Mouse (Mus musculus): Measurements from ENCODE around the gene Sp7.
"Not testable (repeated sequence)": the region's sequence is repeated elsewhere in the genome, so short reads cannot be mapped to it uniquely, and the experiment has no call there.

Sp7 gene

DNA sequence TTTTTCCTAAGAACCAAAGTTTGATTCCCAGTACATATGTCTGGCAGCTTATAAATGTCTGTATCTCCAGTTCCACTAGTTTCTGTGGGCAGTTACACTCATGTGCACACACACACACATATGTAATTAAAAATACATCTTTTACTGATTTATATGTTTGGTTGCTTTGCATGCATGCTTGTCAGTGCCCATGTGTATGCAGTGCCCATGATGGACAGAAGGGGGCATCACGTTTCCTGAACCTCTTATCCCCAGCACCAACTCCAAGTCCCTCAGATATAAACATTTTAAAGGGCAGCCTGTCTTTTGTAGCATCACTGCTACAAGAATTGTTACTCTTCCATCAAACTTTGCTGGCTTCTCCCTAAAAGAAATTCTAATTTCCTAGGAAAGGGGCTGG lies 25.4 kb downstream of the Sp7 start:
- DNase-seq: peak; percentile 48 to 63

DNA sequence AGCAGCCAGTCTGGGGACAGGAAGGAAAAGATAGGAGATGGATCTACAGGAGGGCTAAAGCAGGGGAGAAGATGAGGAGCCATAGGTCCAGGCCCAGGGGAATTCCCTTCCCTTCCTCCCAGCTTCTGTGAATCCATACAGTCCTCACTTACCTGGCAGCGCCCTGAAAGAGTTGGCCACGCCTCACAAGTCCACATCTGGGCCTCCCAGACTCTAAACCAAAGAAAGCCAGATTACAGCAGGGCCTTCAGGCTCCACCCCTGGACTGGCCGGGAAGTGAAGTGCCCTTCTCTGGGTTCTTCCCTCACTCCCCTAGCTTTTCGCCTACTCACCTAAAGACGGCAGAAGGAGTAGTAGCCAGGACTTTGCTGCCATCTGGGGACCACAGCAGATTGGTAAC lies 27.4 kb downstream of the Sp7 start:
- no peak for DNase-seq

DNA sequence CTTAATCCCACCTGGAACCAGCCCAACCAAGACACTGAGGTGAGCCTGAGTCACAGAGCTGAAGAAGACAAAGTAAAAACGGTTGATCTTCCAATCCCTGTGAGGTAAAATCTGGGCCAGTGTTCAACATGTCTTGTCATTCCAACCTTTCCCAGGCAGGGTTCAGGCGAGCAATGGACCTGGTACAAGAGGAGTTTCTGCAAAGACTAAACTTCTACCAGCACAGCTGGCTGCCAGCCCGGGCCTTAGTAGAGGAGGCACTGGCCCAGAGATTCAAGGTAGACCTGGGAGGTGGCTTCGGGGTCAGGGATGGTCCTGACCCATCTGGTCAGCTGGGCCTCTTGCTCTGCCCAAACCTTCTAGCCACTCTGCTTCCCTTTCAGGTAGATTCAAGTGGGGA lies 30.0 kb downstream of the Sp7 start:
- no peak for DNase-seq

DNA sequence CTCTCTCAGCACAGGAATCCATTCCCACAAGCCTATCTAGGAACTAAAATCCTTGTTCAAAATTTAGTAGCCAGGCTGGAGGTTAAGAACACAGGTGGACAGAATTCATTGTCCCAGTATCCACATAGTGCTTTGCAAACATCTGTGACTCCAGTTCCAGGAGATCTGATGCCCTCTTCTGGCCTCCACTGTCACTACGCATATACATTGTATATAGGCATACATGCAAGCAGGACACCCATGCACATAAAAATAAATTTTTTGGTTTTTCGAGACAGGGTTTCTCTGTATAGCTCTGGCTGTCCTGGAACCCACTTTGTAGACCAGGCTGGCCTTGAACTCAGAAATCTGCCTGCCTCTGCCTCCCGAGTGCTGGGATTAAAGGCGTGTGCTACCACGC lies 31.1 kb downstream of the Sp7 start:
- not testable (repeated sequence) for DNase-seq

DNA sequence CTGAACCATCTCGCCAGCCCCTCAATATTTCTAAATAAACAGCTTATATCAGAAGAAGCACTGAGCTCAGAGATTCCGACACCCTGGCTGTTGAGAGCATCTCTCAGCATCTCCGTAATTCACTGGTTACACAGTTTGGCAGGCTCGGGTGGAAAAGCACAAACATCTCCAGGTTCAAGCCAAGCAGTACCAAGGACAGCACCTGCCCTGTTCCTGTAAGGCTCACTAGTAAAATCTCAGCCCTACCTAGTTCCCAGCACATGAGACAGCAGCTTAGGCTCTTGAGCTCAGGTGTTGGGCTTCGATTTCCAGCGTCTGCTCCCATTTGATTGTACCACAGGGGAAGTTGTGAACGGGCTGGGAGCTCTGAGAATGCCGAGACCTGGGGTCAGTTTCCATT lies 31.7 kb downstream of the Sp7 start:
- no peak for DNase-seq

DNA sequence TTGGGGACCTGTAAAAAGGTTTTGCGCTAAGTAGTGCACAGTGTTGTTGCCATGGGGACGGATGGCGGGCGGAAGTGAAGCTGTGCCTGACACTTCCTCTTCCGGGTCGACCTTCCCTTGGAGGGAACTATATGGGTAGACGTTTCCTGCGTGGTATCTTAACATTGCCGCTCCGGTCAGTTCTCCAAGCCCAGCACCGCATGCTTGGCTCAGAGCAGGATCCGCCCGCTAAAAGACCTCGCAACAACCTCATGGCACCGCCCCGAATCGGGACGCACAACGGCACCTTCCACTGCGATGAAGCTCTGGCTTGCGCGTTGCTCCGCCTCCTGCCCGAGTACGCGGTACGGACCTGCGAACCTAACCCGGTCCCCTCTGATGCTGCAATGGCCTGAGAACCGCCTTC lies 35.4 kb downstream of the Sp7 start, which contains the start of gene Myg1:
Gene Myg1 (plus strand): TSS at position 100 of the 406 bp plus-strand sequence.
- peak; percentile 88 to 89 for DNase-seq

DNA sequence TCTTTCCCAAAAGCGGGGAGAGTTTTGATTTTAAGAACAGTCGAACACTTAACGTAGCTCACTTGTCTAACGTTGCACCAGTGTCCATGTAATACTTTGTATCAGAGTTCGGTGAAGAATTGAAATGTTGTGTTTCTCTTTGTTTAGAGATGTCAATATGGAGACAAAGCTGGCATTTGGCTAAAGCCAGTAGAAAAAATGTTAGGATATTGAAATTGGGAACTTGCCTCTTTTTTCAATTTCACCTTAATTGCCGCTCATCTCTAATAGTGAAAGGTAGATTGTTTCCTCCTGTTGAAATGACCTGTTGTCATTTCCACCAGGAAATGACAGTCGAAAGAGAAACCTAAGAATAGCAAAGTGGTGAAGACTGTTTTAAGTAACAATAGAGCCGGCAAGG lies 40.1 kb downstream of the Sp7 start:
- no peak for DNase-seq

DNA sequence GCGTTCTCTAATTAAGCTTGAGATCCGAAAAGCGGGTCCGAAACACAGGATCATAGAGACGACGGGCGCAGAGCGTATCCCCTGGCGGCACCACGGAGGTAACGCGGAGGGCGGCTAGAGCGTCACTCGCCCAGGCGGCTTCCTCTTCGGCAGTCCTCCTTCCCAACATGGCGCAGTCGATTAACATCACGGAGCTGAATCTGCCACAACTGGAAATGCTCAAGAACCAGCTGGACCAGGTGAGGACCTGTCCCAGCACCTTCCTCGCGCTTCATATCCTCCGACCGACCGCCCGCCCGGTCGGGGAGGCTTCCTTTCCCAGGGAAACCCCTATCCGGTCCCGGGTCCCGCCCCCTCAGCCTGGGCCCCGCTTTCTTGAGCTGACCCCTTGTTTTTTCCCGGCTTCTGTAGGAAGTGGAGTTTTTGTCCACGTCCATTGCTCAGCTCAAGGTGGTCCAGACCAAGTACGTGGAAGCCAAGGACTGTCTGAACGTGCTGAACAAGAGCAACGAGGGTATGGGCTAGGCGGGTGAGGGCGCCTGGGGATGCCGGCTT lies 40.9 kb downstream of the Sp7 start, which contains the start of gene Pfdn5:
Gene Pfdn5 (plus strand): TSS at position 95 of the 555 bp plus-strand sequence.
- peak; percentile 87 to 92 for DNase-seq

DNA sequence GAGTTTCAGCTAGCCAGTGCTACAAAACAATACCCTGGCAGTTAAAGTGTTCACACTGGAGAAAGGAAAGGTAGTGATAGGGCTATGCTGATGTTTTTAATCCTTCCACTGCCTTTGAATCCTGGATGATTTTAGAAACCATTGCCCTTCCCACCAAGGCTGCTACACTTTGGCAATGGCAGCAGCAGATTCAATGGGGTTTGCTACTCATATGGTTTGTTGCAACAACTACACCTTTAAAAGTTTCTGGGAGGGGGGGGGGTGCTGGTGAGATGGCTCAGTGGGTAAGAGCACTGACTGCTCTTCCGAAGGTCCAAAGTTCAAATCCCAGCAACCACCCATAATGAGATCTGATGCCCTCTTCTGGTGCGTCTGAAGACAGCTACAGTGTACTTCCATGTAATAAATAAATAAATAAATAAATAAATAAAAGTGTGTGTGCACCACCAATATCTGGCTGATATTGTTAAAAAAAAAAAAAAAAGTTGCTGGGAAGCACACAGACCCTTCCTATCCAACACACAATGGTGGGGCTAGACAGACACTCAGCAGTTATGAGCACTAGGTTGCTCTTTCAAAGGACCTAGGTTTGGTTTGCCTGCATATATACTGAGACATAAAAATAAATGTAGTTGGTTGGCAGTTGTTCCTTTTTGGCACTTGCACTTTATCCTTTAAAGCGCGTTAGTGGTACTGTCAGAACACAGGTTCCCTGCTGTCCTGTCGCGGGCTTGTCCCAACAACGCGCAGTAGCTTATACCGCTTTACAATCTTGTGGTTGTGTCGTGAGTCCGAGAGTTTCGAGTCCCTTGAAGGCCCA lies 42.1 kb downstream of the Sp7 start:
- DNase-seq: peak in 1 of 2 experiments; percentile 24

DNA sequence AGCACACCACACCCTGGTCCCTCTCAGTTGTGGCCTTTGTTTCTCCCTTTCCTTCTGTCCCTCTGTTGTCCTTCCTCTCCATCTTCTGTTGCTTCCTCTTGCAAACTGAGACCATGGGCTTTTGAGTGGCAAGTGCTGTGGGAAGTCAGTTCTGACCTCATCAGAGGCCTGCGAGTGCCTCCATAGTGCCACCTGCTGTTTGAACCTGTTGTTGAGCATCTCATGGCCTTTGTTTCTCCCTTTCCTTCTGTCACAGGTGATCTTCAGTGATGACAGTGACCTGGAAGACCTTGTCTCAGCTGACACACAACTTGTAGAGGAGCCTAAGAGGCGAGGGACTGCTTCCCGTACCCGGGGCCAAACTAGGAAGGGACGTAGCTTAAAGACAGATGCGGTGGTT lies 50.7 kb downstream of the Sp7 start:
- peak; percentile 73 to 78 for DNase-seq

DNA sequence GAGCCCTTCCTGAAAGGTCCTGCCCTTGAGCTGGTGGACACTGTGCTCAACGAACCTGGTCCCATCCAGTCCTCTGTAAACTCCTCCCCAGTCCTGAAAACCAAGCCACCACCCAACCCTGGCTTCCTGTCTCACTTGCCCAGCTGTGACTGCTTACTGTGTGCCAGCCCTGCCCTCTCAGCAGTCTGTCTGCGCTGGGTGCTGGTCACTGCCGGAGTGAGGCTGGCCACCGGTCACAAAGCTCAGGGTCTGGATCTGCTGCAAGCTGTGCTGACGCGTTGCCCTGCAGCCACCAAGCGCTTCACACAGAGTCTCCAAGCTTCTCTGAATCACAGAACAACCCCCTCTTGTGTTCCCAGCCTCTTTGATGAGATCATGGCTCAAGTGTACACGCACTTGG lies 51.7 kb downstream of the Sp7 start:
- no peak for DNase-seq

DNA sequence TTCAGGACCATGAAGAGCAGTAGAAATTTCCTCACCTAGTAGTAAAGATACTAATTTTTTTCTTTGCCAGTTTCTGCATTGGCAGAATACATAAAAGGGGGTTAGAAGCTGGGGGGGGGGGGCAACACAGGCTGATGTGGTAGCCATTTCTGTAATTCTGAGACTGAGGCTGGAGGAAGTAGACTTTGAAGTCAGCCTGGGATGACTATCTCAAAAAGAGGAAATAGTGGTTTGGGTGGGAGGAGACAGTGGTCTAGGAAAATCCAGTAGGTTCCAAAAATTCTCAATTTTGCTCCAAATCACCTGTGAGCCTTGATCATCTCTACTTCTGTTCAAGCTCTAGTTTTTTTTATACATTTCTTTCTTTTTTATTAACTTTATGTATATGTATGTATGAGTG lies 55.5 kb downstream of the Sp7 start:
- no peak for DNase-seq

DNA sequence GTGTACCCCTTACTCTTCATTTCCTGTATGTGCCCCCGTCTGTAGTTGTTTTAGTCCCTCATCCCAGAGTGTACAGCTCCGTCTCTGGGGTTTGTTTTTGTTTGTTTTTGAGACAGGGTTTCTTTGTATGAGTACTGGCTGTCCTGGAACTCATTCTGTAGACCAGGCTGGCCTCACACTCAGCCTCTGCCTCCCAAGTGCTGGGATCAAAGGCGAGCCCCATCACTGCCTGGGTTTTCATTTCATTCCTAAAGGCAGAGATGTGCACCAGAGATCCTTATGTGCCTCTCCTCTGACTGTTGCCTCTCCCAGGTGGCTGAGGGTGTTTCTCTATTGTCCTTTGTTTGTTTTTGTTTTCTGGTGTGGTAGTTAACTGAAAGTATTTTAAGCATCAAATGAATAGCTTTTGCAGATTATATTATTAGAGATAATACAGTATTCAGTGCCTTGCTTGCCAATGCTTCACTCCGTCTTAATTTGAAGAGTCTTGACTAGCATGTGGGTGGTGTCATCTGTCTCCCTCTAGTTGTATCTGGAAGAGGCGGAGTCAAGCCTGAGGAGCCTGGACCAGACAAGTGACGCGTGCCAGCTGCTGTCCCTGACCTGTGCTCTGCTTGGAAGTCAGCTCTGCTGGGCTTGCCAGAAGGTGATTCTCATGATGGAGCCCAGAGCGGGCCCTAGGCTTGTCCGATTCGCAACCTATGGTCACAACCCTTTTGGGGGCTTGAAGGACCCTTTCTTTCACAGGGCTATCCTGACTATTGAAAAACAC lies 56.7 kb downstream of the Sp7 start:
- no peak for DNase-seq

DNA sequence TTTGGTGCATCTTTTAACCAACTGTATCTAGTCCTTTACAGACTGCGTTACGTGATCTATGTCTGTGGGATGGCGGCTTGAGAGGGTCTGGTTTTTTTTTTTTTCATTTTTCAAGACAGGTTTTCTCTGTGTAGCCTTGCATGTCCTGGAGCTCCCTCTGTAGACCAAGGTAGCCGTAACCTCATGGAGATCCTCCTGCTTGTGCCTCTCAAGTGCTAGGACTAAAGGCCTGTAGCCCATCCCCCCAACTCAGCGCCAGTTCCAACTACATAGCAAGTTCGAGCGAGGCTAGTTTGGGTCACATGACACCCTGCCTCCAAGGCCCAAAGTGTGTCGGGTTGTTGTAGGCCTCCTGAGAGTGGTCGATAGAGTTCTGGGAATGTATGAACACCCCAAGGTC lies 58.3 kb downstream of the Sp7 start:
- DNase-seq: no peak
